Mouse (Mus musculus): Measurements from ENCODE around the gene Zcchc24.

DNA sequence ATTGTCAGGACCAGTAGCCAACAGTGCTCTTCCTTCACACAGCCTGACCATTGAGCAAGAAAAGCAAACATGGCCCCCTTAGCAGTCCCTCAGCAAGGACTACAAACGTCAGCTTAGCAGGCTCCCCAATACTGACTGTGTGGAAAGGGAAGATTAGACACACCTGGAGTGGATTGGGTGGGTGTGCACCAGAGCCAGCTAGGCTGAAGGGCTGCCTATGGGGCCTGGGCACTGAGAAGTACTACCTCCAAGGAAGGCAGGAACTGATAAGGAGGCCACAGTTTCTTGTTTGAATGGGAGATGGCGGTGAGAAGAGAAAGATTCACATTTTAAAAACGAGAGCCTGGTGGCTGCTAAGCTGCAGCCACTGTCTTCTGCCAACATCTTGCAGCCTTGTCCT lies 101.3 kb downstream of the Zcchc24 start:
- no peak for TF ChIP-seq CTCF (IDR thresholded peaks at IDR 0.05; ENCODE audit: borderline replicate concordance, insufficient read depth, low read length)
- TF ChIP-seq POLR2A (IDR thresholded peaks at IDR 0.05; ENCODE audit: low read depth, low read length), result no peak
